Mouse (Mus musculus) heart, postnatal 36 days (tissue): ENCODE measurements around the gene Rap1gap2. TPM values are rescaled to one million over a fixed set of nuclear protein-coding genes. Genes with fewer than 3 reads are reported as not detected.

Experiments used
- DNase-seq, 2 experiments: peaks; one replicate each; pipeline ENCODE4 v3.0.0; 2021 to 2022
- intact Hi-C: fragments of 180-260 bp; cut with DNase I; formaldehyde crosslinking; loops from one replicate; pipeline ENCODE4 v1.15.1; 2025
- total RNA-seq, 2 experiments: library from RNA; stranded (reverse); gene quantifications; 2 replicates each; pipeline ENCODE4 v1.2.3; 2021

Gene Rap1gap2
- 10 to 100 TPM; 74.1 to 86.6 TPM for total RNA-seq

DNA sequence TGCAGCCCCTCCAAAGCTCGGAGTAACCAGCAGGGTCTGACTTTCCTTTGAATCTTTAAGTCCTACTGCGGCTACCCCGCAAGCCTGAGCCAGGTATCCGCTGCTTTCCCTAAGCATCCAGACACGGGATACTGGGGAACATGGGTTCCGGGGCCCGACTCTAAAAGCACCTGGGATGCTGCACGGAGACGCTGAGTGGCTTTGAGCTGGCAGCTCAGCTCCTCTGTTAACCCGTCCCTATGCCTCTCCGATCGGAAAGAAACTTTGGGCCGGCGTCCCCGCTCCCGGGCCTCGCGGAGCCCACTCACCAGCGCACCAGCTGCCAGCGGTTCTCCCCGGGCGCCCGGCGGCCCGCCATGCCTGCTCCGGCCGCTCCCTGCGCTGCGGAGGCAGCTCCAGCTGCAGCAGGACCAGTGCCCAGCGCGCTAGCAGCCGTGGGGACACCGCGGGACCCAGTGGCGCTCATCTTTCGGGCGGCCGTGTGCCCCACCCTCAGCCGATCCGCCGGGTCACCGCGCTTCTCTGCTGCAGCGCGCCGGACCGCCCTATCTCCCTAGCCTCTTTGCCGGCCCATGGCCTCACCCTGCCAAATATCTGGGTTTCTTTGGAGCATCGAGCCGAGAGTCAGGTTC is at the start of gene Rap1gap2:
TSS of gene Rap1gap2 (minus strand) at position 371 of the 632 bp plus-strand sequence.
- no peak for DNase-seq
- intact Hi-C loops, result no loop called here

DNA sequence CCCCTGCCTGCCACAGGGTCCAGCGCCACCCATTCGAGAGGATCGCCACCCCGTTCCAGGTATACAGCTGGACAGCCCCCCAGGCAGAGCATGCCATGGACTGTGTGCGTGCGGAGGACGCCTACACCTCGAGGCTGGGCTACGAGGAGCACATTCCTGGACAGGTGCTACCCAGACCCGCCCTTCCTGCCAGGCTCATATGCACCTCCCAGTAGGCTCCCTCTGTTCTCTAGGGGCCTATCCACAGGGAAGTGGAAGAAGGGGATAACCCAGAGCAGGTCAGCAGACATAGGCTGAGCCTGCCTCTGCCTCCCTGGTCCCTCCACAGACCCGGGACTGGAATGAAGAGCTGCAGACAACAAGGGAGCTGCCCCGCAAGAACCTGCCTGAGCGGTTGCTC is 49.6 kb upstream of the Rap1gap2 start:
- DNase-seq, result no peak
- intact Hi-C loops, result no loop called here

DNA sequence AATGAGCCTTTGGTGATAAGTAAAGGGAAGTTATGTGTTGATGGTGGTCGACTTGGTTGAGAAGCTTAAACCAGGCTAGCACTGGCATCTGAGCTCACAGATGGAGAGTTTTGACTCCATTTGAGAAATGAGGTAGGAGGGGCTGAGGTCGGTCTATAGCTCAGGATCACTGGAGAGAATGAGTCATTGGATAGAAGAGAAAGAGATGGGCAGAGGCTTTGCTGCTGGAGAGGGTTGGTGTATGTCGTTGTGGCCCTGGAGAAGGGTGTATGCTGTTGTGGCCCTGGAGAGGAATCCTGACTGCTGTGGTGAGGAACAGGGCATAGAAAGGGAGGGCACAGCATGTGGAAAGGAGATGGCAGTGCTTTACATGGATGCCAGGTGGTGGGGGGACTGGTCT is 45.2 kb upstream of the Rap1gap2 start:
- no peak for DNase-seq
- intact Hi-C loops, result no loop called here

- DNase-seq, result peak in 1 of 2 experiments; percentile 42
These were observed 42.7 kb upstream of the Rap1gap2 start for GRCm38 (mm10) chr11:74653385-74653784.

DNA sequence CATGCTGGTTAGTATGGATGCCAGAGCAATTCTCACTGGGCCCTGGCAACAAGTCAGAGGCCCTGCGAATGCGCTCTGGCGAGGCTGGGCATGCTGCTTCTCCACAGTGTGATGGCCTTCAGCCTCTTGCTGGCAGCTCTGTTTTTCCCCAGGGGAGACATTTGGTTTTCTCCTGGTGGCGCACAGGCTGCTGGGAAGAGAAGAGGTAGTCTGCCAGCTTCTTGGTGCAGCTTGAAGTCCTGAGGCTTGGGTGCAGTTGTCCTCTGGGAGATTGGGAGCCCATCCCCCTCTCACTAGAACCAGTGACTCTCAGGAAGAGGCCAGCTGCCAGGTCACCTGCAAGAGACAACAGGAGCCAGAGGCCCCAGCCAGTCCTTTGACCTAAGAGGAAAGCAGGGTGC is 42.1 kb upstream of the Rap1gap2 start:
- intact Hi-C loops, result loop anchor here (5.0 kb wide), 1 partner anchor 115 kb away; no protein-coding TSS in a partner anchor
- peak; percentile 44 to 58 for DNase-seq

More at GRCm38 (mm10) chr11:74653385-74653784, 42.7 kb upstream of the Rap1gap2 start:
- intact Hi-C loops, result loop anchor here (5.0 kb wide), 1 partner anchor 114 kb away; no protein-coding TSS in a partner anchor

- DNase-seq, result no peak
- intact Hi-C loops, result loop anchor here (5.0 kb wide), 1 partner anchor 117 kb away; no protein-coding TSS in a partner anchor
These were observed 39.9 kb upstream of the Rap1gap2 start for GRCm38 (mm10) chr11:74650576-74651100.

DNA sequence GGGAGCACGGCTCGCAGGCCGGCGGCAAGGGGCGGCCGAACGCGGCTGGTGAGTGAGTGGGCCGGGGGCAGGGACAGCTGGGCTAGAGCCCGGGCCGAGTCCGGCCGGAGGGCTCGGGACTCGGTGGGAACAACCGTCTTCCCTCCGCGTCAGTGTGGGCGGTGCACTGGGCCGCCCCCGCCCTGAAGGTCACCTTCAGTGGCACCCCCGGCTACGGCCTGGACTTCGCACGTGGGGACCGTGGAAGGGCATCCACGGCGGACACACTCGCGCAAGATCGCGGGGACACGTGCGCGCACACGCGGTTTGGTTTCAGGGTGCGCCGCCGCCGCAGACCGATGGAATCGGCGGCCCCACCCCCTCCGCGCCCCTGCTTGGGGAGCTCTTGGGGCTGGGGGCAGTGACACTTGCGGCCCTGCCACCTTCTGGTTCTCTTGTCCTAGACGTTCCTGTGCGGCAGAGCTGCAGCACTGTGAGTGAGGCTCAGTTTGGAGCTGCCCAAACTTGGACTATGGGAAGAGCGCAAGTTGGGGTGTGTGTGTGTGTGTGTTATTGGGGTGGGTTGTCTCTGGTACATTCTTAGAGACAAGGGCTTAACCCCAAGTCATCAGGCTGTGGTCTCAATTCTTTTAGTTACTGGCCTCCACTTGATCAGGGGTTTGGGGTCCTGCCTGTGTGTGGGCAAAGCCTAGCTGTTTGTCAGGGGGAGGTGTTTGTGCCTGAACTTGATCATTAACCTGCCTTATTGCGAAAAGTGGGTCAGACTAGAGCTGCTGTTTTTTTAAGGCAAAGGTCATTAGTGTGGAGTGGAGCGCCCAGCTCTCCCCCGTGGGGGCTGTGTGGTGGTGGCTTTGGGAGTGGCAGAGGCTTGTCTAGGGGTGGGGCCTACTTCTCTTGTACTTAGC is 39.2 kb upstream of the Rap1gap2 start:
- DNase-seq, result peak; percentile 25 to 26
- intact Hi-C loops, result loop anchor here (1.0 to 5.0 kb wide), 2 partner anchors 73 to 117 kb away; no protein-coding TSS in a partner anchor

DNA sequence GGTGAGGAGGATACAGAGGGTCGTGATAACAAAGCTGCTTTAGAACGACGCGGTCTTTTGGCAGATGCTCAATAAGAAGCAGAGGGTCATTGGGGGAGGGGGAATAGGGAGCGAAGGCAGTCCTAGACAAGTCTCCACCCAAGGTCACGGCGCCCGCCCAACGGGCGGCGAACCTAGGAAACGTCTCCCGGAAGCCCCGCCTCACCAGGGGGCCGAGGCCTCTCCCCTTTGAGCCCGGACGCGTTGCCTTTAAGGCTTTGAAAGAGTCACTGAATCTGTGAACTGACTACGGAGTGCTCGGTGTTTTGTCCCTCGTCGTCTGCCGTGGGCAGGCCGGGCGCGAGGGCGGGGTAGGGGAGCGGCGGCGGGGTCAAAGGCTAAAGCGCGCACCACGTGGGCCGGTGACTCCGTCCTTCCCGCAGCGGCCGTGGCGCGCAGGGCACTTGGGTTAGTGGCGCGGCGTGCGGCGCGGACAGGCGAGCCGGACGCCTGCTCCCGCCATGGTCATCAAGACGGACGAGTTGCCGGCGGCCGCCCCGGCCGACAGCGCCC is 38.5 kb upstream of the Rap1gap2 start, which contains the start of gene Cluh:
TSS of gene Cluh (plus strand) at position 401 of the 552 bp plus-strand sequence.
- DNase-seq, result peak; percentile 98 to 99
- intact Hi-C loops, result loop anchor here (1.0 kb wide), 1 partner anchor 74 kb away; no protein-coding TSS in a partner anchor

GRCm38 (mm10) chr11:74648676-74649075 is 38.0 kb upstream of the Rap1gap2 start:
- no peak for DNase-seq
- intact Hi-C loops, result loop anchor here (1.0 kb wide), 1 partner anchor 75 kb away; no protein-coding TSS in a partner anchor

DNA sequence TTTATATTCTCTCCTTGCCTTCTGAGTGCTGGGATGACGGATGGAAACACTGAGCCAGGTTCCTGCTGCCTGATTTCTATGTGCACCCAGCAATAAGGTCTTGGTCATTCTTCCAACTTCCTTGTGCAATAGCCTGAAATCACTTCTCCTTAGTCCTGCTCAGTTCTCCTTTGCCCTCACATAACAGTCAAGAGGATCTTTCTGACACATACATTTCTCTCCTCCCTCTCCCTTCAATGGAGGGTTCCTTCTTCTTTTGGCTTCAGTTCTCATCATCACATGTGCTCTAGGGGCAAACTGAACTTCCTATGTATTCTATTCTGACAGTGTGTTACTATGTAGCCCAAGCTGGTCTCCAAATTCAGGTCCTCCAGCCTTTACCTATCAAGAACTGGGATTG is 37.3 kb upstream of the Rap1gap2 start:
- intact Hi-C loops, result no loop called here
- DNase-seq, result no peak

- intact Hi-C loops, result no loop called here
- DNase-seq, result no peak
These were observed 28.9 kb upstream of the Rap1gap2 start for GRCm38 (mm10) chr11:74639628-74640027.

GRCm38 (mm10) chr11:74638791-74639411 is 28.2 kb upstream of the Rap1gap2 start:
- DNase-seq, result no peak
- intact Hi-C loops, result no loop called here

GRCm38 (mm10) chr11:74637971-74638790 is 27.5 kb upstream of the Rap1gap2 start:
- peak; percentile 76 to 86 for DNase-seq
- intact Hi-C loops, result no loop called here

- intact Hi-C loops, result no loop called here
- DNase-seq, result no peak
These were observed 26.8 kb upstream of the Rap1gap2 start for GRCm38 (mm10) chr11:74637486-74637885.

- DNase-seq, result peak; percentile 66 to 67
- intact Hi-C loops, result loop anchor here (1.0 to 2.0 kb wide), 3 partner anchors 134 to 213 kb away; no protein-coding TSS in a partner anchor
These were observed 24.0 kb upstream of the Rap1gap2 start for GRCm38 (mm10) chr11:74634490-74635275.

- no peak for DNase-seq
- intact Hi-C loops, result no loop called here
These were observed 21.4 kb upstream of the Rap1gap2 start for GRCm38 (mm10) chr11:74631880-74632789.

DNA sequence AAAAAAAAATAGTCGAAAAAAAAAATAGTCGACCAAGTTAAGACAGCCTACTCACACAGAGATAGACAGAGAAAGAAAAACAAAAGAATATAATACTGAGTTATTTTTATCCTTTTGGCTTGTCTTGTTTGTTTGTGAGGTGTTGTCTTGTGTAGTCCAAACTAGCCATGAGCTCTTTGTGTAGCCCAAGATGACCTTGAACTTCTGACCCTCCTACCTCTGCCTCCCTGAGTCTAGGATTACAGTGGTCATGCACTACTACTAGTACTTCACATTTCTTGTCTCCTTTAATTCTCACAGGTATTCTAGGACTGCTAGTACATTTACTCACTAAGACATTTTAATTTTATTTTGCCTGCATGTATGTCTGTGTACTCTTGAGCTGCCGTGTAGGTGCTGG is 16.8 kb upstream of the Rap1gap2 start:
- intact Hi-C loops, result no loop called here
- DNase-seq, result no peak
